Mouse (Mus musculus): Measurements from ENCODE around the gene Arhgef10l.

- TF ChIP-seq CTCF (IDR thresholded peaks at IDR 0.05; ENCODE audit: low read depth) (no peak), EP300 (IDR thresholded peaks at IDR 0.05; ENCODE audit: low read depth) (no peak)
Observed at GRCm38 (mm10) chr4:140661406-140662022, 4.3 kb downstream of the Arhgef10l start.

Measured in liver, postnatal 0 days (tissue).